Mouse (Mus musculus) central nervous system, embryonic 18 days (tissue): ENCODE data around the gene Scrn2. TPM values are rescaled to one million over a fixed set of nuclear protein-coding genes. Genes with fewer than 3 reads are reported as not detected.

ENCODE experiments used
- polyA plus RNA-seq: library from polyadenylated mRNA; depleted of rRNA; stranded (reverse); fragments of >200 nt; gene quantifications from 2 replicates; pipeline ENCODE4 v1.2.3, GENCODE M21; 2012; rRNA removed

Gene Scrn2
- 11.7 and 12.0 TPM in 2 replicates for polyA plus RNA-seq

GRCm38 (mm10) chr11:97029686-97030417 lies at the start of gene Scrn2:
Scrn2 (plus strand) TSS chr11:97029938.

GRCm38 (mm10) chr11:96982859-96983258 lies 46.9 kb upstream of the Scrn2 start, which contains the start of gene Sp2:
Sp2 (minus strand) TSS chr11:96982959.

GRCm38 (mm10) chr11:97013121-97013670 lies 16.5 kb upstream of the Scrn2 start, which contains the start of gene Sp6:
Sp6 (plus strand) TSS chr11:97013394.

GRCm38 (mm10) chr11:97041022-97041899 lies 11.5 kb downstream of the Scrn2 start, which contains the start of the genes Lrrc46 and Mrpl10:
Lrrc46 (minus strand) TSS chr11:97041407.
Mrpl10 (plus strand) TSS chr11:97041560.

GRCm38 (mm10) chr11:97050216-97050943 lies 20.6 kb downstream of the Scrn2 start, which contains the start of gene Osbpl7:
Osbpl7 (plus strand) TSS chr11:97050628.

Other genes with a start within 250 kb of the Scrn2 start
- 73.6 and 73.9 TPM in 2 replicates for gene Cbx1, start 240.8 kb upstream of the Scrn2 start, polyA plus RNA-seq
- gene Nfe2l1, start 200.0 kb upstream of the Scrn2 start, polyA plus RNA-seq: 78.5 and 81.8 TPM in 2 replicates
- 10.3 and 17.6 TPM in 2 replicates for gene Copz2, start 180.1 kb upstream of the Scrn2 start, polyA plus RNA-seq
- gene Cdk5rap3, start 113.4 kb upstream of the Scrn2 start, polyA plus RNA-seq: 68.0 and 72.3 TPM in 2 replicates
- 0.08 TPM in 1 of 2 replicates, not detected in the other for gene Prr15l, start 101.8 kb upstream of the Scrn2 start, polyA plus RNA-seq
- 15.3 and 15.4 TPM in 2 replicates for gene Pnpo, start 86.0 kb upstream of the Scrn2 start, polyA plus RNA-seq
- gene Sp2, start 47.0 kb upstream of the Scrn2 start, polyA plus RNA-seq: 6.9 and 8.5 TPM in 2 replicates
- 0.78 and 0.79 TPM in 2 replicates for gene Sp6, start 16.5 kb upstream of the Scrn2 start, polyA plus RNA-seq
- 1.9 and 2.1 TPM in 2 replicates for gene Lrrc46, start 11.5 kb downstream of the Scrn2 start, polyA plus RNA-seq
- gene Mrpl10, start 11.6 kb downstream of the Scrn2 start, polyA plus RNA-seq: 55.0 and 58.4 TPM in 2 replicates
- gene Osbpl7, start 20.7 kb downstream of the Scrn2 start, polyA plus RNA-seq: 13.8 TPM in 2 replicates
- 0.55 and 0.73 TPM in 2 replicates for gene Tbx21, start 85.4 kb downstream of the Scrn2 start, polyA plus RNA-seq
- 56.0 and 57.9 TPM in 2 replicates for gene Tbkbp1, start 121.6 kb downstream of the Scrn2 start, polyA plus RNA-seq
- 92.2 and 97.5 TPM in 2 replicates for gene Kpnb1, start 157.9 kb downstream of the Scrn2 start, polyA plus RNA-seq